Mouse (Mus musculus) MEL (cell line): ENCODE data around the gene Eif3m.

Source experiments
- CTCF ChIP-seq, 3 experiments: IDR thresholded peaks in 2 of 3; conservative IDR thresholded peaks in 1 of 3; 2 replicates each; pipeline ENCODE4 v1.5.1; 2011 to 2012; ENCODE audit warnings: low read length in 3 of 3, low read depth in 2 of 3, mild to moderate bottlenecking in 2 of 3, improper control_type of control experiment in 1 of 3, inconsistent platforms in 1 of 3, mixed read lengths in 1 of 3, moderate library complexity in 1 of 3; ENCODE audit not compliant: control insufficient read depth in 1 of 3, insufficient read depth in 1 of 3, poor library complexity in 1 of 3, severe bottlenecking in 1 of 3
- EP300 ChIP-seq, 2 experiments: IDR thresholded peaks; 2 replicates each; pipeline ENCODE4 v1.6.1; 2011; ENCODE audit warnings: improper control_type of control experiment in 2 of 2, low read length in 2 of 2, low read depth in 1 of 2, mild to moderate bottlenecking in 1 of 2
- GATA1 ChIP-seq: IDR thresholded peaks from 2 replicates; pipeline ENCODE4 v1.6.1; 2011; ENCODE audit warnings: low read depth, low read length, improper control_type of control experiment
- JUND ChIP-seq: IDR thresholded peaks from 2 replicates; pipeline ENCODE4 v1.6.1; 2011; ENCODE audit warnings: low read depth, mild to moderate bottlenecking, improper control_type of control experiment, low read length
- MEF2A ChIP-seq: IDR thresholded peaks from 2 replicates; pipeline ENCODE4 v1.6.1; 2014; ENCODE audit warnings: low read depth, mild to moderate bottlenecking, inconsistent platforms, low read length, improper control_type of control experiment; ENCODE audit not compliant: poor library complexity, insufficient replicate concordance, severe bottlenecking; ENCODE audit errors: extremely low read depth
- POLR2A ChIP-seq, 2 experiments: IDR thresholded peaks; 2 replicates each; pipeline ENCODE4 v1.6.1; 2011 to 2012; ENCODE audit warnings: low read length in 2 of 2, mild to moderate bottlenecking in 2 of 2, control low read depth in 1 of 2, improper control_type of control experiment in 1 of 2, low read depth in 1 of 2, moderate library complexity in 1 of 2; ENCODE audit not compliant: control insufficient read depth in 1 of 2, insufficient read depth in 1 of 2, poor library complexity in 1 of 2
- POLR2AphosphoS2 ChIP-seq: IDR thresholded peaks from 2 replicates; pipeline ENCODE4 v1.6.1; 2011; ENCODE audit warnings: low read length, improper control_type of control experiment
- RCOR1 ChIP-seq: IDR thresholded peaks from 2 replicates; pipeline ENCODE4 v1.6.1; 2012; ENCODE audit warnings: low read depth, mild to moderate bottlenecking, inconsistent platforms, low read length, improper control_type of control experiment
- UBTF ChIP-seq: IDR thresholded peaks from 2 replicates; pipeline ENCODE4 v1.6.1; 2012; ENCODE audit warnings: low read depth, mild to moderate bottlenecking, inconsistent platforms, low read length, improper control_type of control experiment, moderate library complexity, borderline replicate concordance; ENCODE audit not compliant: insufficient read depth
- USF1 ChIP-seq: IDR thresholded peaks from 2 replicates; pipeline ENCODE4 v1.6.1; 2014; ENCODE audit warnings: low read depth, mild to moderate bottlenecking, inconsistent platforms, low read length, improper control_type of control experiment, moderate library complexity
- ZC3H11A ChIP-seq: IDR thresholded peaks from 2 replicates; pipeline ENCODE4 v1.6.1; 2012; ENCODE audit warnings: low read depth, mild to moderate bottlenecking, inconsistent platforms, low read length, improper control_type of control experiment
- ZMIZ1 ChIP-seq: IDR thresholded peaks from 2 replicates; pipeline ENCODE4 v1.6.1; 2012; ENCODE audit warnings: low read depth, mild to moderate bottlenecking, inconsistent platforms, low read length, improper control_type of control experiment, moderate library complexity
- ZNF384 ChIP-seq: IDR thresholded peaks from 2 replicates; pipeline ENCODE4 v1.6.1; 2012; ENCODE audit warnings: low read depth, mild to moderate bottlenecking, inconsistent platforms, low read length, improper control_type of control experiment

DNA sequence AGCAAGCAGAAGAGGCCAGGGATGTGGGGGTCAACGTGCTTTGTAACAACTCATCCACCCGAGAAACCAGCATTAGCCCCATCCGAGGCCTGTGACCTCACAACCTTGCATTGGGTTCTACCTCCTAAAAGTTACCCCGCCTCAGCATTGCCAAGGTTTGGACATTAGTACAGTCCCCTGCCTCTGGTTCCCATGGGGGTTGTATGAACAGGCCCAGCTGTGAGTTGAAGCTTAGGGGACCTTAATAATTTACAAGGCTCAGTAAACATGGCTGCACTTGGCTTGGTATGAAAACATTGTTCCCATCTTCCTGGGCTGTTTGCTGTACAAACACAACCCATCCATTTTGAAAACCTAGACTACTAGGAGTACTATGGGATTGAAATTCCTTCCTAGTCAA lies 6.9 kb upstream of the Eif3m start:
- TF ChIP-seq CTCF (IDR thresholded peaks at IDR 0.05 in 2 of 3, conservative IDR thresholded peaks at IDR 0.05 in 1 of 3; ENCODE audit: control insufficient read depth in 1 of 3, insufficient read depth in 1 of 3, low read depth in 2 of 3, low read length in 3 of 3, poor library complexity in 1 of 3, severe bottlenecking in 1 of 3) (no peak), USF1 (no peak), GATA1 (no peak), ZC3H11A (no peak), POLR2A (IDR thresholded peaks at IDR 0.05; ENCODE audit: control insufficient read depth in 1 of 2, insufficient read depth in 1 of 2, low read depth in 1 of 2, low read length in 2 of 2, poor library complexity in 1 of 2) (no peak), RCOR1 (no peak), POLR2AphosphoS2 (no peak), ZNF384 (no peak), UBTF (no peak), ZMIZ1 (no peak), JUND (no peak), EP300 (IDR thresholded peaks at IDR 0.05; ENCODE audit: low read depth in 1 of 2, low read length in 2 of 2) (no peak), MEF2A (no peak)
